Comparison of ENCODE assay signal across 8 mouse cellular contexts in the genomic region with DNA sequence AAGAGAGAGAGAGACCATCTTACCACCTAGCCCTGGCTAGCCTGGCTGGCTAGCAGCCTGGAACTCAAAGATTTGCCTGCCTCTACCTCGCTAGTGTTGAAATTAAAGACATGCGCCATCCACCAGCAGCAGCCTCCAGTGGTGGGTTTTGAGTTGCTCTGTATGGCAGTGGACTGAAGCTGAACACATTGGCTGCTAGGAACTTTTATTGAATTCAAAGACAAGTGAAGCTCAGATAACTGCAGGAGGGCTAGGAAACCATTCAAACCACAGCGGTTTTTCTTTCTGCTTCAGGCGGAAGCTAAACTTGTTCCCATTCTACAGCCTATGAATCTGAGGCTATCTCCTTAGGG. TPM values are rescaled to one million over a fixed set of nuclear protein-coding genes. Genes with fewer than 3 reads are reported as not detected.
DNase-seq lines count a peak whose midpoint lies in the region; ATAC-seq and TF ChIP-seq lines count a peak whose summit lies in the region.

No protein-coding gene starts in this region.

- no peak for TF ChIP-seq CTCF in bone marrow macrophage, adult 2 months (IDR thresholded peaks at IDR 0.05; ENCODE audit: low read depth, low read length)
- TF ChIP-seq CTCF in hindbrain, postnatal 0 days (IDR thresholded peaks at IDR 0.05; ENCODE audit: low read depth) = peak; percentile 47
- peak; percentile 53 for TF ChIP-seq CTCF in midbrain, postnatal 0 days (IDR thresholded peaks at IDR 0.05)

- 4% methylated on average over 4 of the region's 4 CpGs for WGBS in kidney, embryonic 15.5 days
- 1% methylated on average over 4 of the region's 4 CpGs for WGBS in hindbrain, postnatal 0 days
- 2% methylated on average over 4 of the region's 4 CpGs for WGBS in midbrain, postnatal 0 days

- H3K36me3 ChIP-seq in kidney, embryonic 15.5 days = peaks cover 16% of the 10 kb centered on the region
- H3K36me3 ChIP-seq in hindbrain, postnatal 0 days (ENCODE audit: insufficient read depth, low read length) = no peaks in the 10 kb centered on the region
- H3K36me3 ChIP-seq in midbrain, postnatal 0 days (ENCODE audit: insufficient read depth, low read length) = no peaks in the 10 kb centered on the region

- no peaks in the 10 kb centered on the region for H3K9me3 ChIP-seq in kidney, embryonic 15.5 days (replicated peaks)
- no peaks in the 10 kb centered on the region for H3K9me3 ChIP-seq in hindbrain, postnatal 0 days (ENCODE audit: low read length)
- no peaks in the 10 kb centered on the region for H3K9me3 ChIP-seq in midbrain, postnatal 0 days (ENCODE audit: low read length)

- ATAC-seq in kidney, embryonic 15.5 days (replicated peaks; ENCODE audit: low FRiP score) = peak; percentile 9
- no peak for ATAC-seq in hindbrain, postnatal 0 days
- ATAC-seq in midbrain, postnatal 0 days (ENCODE audit: low FRiP score) = peak; percentile 39; the same call in 1 of the 2 replicates

- peak overlapping the region; percentile 78 for H3K9ac ChIP-seq in kidney, embryonic 15.5 days
- peak overlapping the region; percentile 70; the same call in 1 of the 2 replicates for H3K9ac ChIP-seq in hindbrain, postnatal 0 days (replicated peaks; ENCODE audit: low read length)
- H3K9ac ChIP-seq in midbrain, postnatal 0 days (replicated peaks; ENCODE audit: low read length, poor library complexity, severe bottlenecking) = peak overlapping the region; percentile 69; the same call in 1 of the 2 replicates

- H3K4me3 ChIP-seq in kidney, embryonic 15.5 days (replicated peaks) = peak overlapping the region; percentile 84
- peak overlapping the region; percentile 93 for H3K4me3 ChIP-seq in bone marrow macrophage, adult 2 months (ENCODE audit: insufficient read depth, low read length)
- H3K4me3 ChIP-seq in hindbrain, postnatal 0 days (ENCODE audit: low read length) = peak overlapping the region; percentile 82
- peak overlapping the region; percentile 89 for H3K4me3 ChIP-seq in midbrain, postnatal 0 days (ENCODE audit: low read depth, low read length)

- TF ChIP-seq POLR2A in bone marrow macrophage, adult 2 months (IDR thresholded peaks at IDR 0.05; ENCODE audit: borderline replicate concordance, low read depth, low read length) = no peak

- no peak for DNase-seq in kidney, adult 9 months
- DNase-seq in hindbrain, postnatal 0 days (ENCODE audit: low spot score) = peak; percentile 51
- no peak for DNase-seq in midbrain, postnatal 0 days (ENCODE audit: low spot score)
- no peak for DNase-seq in cerebellum, adult 9-10 months
- no peak for DNase-seq in urinary bladder, postnatal 25 days (ENCODE audit: low spot score)
- no peak for DNase-seq in layer of hippocampus, postnatal 14 days (ENCODE audit: low spot score in 2 of 2)

- peaks cover 22% of the 10 kb centered on the region for H3K4me1 ChIP-seq in kidney, embryonic 15.5 days
- peaks cover 69% of the 10 kb centered on the region for H3K4me1 ChIP-seq in bone marrow macrophage, adult 2 months (ENCODE audit: control insufficient read depth, insufficient read depth, low read length)
- no peaks in the 10 kb centered on the region; the same call in 1 of the 2 replicates for H3K4me1 ChIP-seq in hindbrain, postnatal 0 days (ENCODE audit: insufficient read depth, low read length)
- peaks cover 4% of the 10 kb centered on the region; the same call in 1 of the 2 replicates for H3K4me1 ChIP-seq in midbrain, postnatal 0 days (ENCODE audit: insufficient read depth, low read length)

- peak overlapping the region; percentile 78 for H3K4me2 ChIP-seq in kidney, embryonic 15.5 days
- peak overlapping the region; percentile 81 for H3K4me2 ChIP-seq in hindbrain, postnatal 0 days (ENCODE audit: low read depth, low read length)
- peak overlapping the region; percentile 95 for H3K4me2 ChIP-seq in midbrain, postnatal 0 days (ENCODE audit: low read depth, low read length, poor library complexity, severe bottlenecking)

- no peaks in the 10 kb centered on the region for H3K27me3 ChIP-seq in kidney, embryonic 15.5 days
- H3K27me3 ChIP-seq in hindbrain, postnatal 0 days (ENCODE audit: insufficient read depth, low read length) = no peaks in the 10 kb centered on the region
- H3K27me3 ChIP-seq in midbrain, postnatal 0 days (ENCODE audit: insufficient read depth, low read length) = no peaks in the 10 kb centered on the region

- H3K27ac ChIP-seq in kidney, embryonic 15.5 days = peak overlapping the region; percentile 96
- H3K27ac ChIP-seq in bone marrow macrophage, adult 2 months (ENCODE audit: insufficient read depth, low read depth, low read length) = peak overlapping the region; percentile 61
- peak overlapping the region; percentile 79; the same call in 1 of the 2 replicates for H3K27ac ChIP-seq in hindbrain, postnatal 0 days
- H3K27ac ChIP-seq in midbrain, postnatal 0 days (ENCODE audit: low read depth, low read length) = peak overlapping the region; percentile 62; the same call in 1 of the 2 replicates

RNA-seq across cellular contexts. Expression of gene Mob3c, which starts 0.4 kb away (rescaled TPM):
- polyA plus RNA-seq in kidney, embryonic 15.5 days (2015; fragmentation: Nextera tagmentation; extraction: Ambion mirVana) = 12.4 and 14.6 TPM in 2 replicates
- polyA plus RNA-seq in bone marrow macrophage, adult 2 months (2012; ENCODE audit: insufficient read depth, insufficient read length, missing spikeins) = 25.3 and 27.5 TPM in 2 replicates
- total RNA-seq in hindbrain, postnatal 0 days (2014; rRNA removed) = 2.9 and 4.4 TPM in 2 replicates
- polyA plus RNA-seq in hindbrain, postnatal 0 days (2015; fragmentation: Nextera tagmentation; extraction: Ambion mirVana) = 4.1 and 4.3 TPM in 2 replicates
- 3.7 and 12.1 TPM in 2 replicates for total RNA-seq in midbrain, postnatal 0 days (2014; rRNA removed)
- polyA plus RNA-seq in midbrain, postnatal 0 days (2015; fragmentation: Nextera tagmentation; extraction: Ambion mirVana) = 2.8 and 3.1 TPM in 2 replicates
- total RNA-seq in layer of hippocampus, postnatal 14 days (2021) = 1 to 10 TPM; 3.9 TPM

RNA-seq across cellular contexts. Expression of gene Mknk1, which starts 11.5 kb away (rescaled TPM):
- polyA plus RNA-seq in kidney, embryonic 15.5 days (2015; fragmentation: Nextera tagmentation; extraction: Ambion mirVana) = 23.4 and 25.6 TPM in 2 replicates
- polyA plus RNA-seq in bone marrow macrophage, adult 2 months (2012; ENCODE audit: insufficient read depth, insufficient read length, missing spikeins) = 138 and 149 TPM in 2 replicates
- total RNA-seq in hindbrain, postnatal 0 days (2014; rRNA removed) = 18.4 and 23.2 TPM in 2 replicates
- polyA plus RNA-seq in hindbrain, postnatal 0 days (2015; fragmentation: Nextera tagmentation; extraction: Ambion mirVana) = 22.0 and 24.5 TPM in 2 replicates
- total RNA-seq in midbrain, postnatal 0 days (2014; rRNA removed) = 18.5 and 27.8 TPM in 2 replicates
- 22.8 and 23.2 TPM in 2 replicates for polyA plus RNA-seq in midbrain, postnatal 0 days (2015; fragmentation: Nextera tagmentation; extraction: Ambion mirVana)
- 10 to 100 TPM; 42.8 to 46.9 TPM for total RNA-seq in layer of hippocampus, postnatal 14 days (2021)

RNA-seq across cellular contexts. Expression of gene Atpaf1, which starts 42.9 kb away (rescaled TPM):
- polyA plus RNA-seq in kidney, embryonic 15.5 days (2015; fragmentation: Nextera tagmentation; extraction: Ambion mirVana) = 55.2 and 60.7 TPM in 2 replicates
- 15.4 and 17.3 TPM in 2 replicates for polyA plus RNA-seq in bone marrow macrophage, adult 2 months (2012; ENCODE audit: insufficient read depth, insufficient read length, missing spikeins)
- total RNA-seq in hindbrain, postnatal 0 days (2014; rRNA removed) = 20.0 and 28.1 TPM in 2 replicates
- polyA plus RNA-seq in hindbrain, postnatal 0 days (2015; fragmentation: Nextera tagmentation; extraction: Ambion mirVana) = 43.5 and 49.9 TPM in 2 replicates
- total RNA-seq in midbrain, postnatal 0 days (2014; rRNA removed) = 25.9 and 40.0 TPM in 2 replicates
- 37.8 and 38.7 TPM in 2 replicates for polyA plus RNA-seq in midbrain, postnatal 0 days (2015; fragmentation: Nextera tagmentation; extraction: Ambion mirVana)
- total RNA-seq in layer of hippocampus, postnatal 14 days (2021) = 10 to 100 TPM; 35.2 to 37.8 TPM

RNA-seq across cellular contexts. Expression of gene Tex38, which starts 46.7 kb away (rescaled TPM):
- polyA plus RNA-seq in kidney, embryonic 15.5 days (2015; fragmentation: Nextera tagmentation; extraction: Ambion mirVana) = 0.28 and 0.60 TPM in 2 replicates
- polyA plus RNA-seq in bone marrow macrophage, adult 2 months (2012; ENCODE audit: insufficient read depth, insufficient read length, missing spikeins) = not detected in 2 replicates
- not detected in 2 replicates for total RNA-seq in hindbrain, postnatal 0 days (2014; rRNA removed)
- 0.74 and 0.77 TPM in 2 replicates for polyA plus RNA-seq in hindbrain, postnatal 0 days (2015; fragmentation: Nextera tagmentation; extraction: Ambion mirVana)
- 0.49 and 1.2 TPM in 2 replicates for total RNA-seq in midbrain, postnatal 0 days (2014; rRNA removed)
- 0.87 and 0.93 TPM in 2 replicates for polyA plus RNA-seq in midbrain, postnatal 0 days (2015; fragmentation: Nextera tagmentation; extraction: Ambion mirVana)
- not detected for total RNA-seq in layer of hippocampus, postnatal 14 days (2021)

RNA-seq across cellular contexts. Expression of gene Kncn, which starts 56.7 kb away (rescaled TPM):
- 0.08 TPM in 1 of 2 replicates, not detected in the other for polyA plus RNA-seq in kidney, embryonic 15.5 days (2015; fragmentation: Nextera tagmentation; extraction: Ambion mirVana)
- not detected in 2 replicates for polyA plus RNA-seq in bone marrow macrophage, adult 2 months (2012; ENCODE audit: insufficient read depth, insufficient read length, missing spikeins)
- 0.14 TPM in 1 of 2 replicates, not detected in the other for total RNA-seq in hindbrain, postnatal 0 days (2014; rRNA removed)
- polyA plus RNA-seq in hindbrain, postnatal 0 days (2015; fragmentation: Nextera tagmentation; extraction: Ambion mirVana) = 0.10 and 0.29 TPM in 2 replicates
- 0.09 and 0.11 TPM in 2 replicates for total RNA-seq in midbrain, postnatal 0 days (2014; rRNA removed)
- polyA plus RNA-seq in midbrain, postnatal 0 days (2015; fragmentation: Nextera tagmentation; extraction: Ambion mirVana) = 0.16 and 0.25 TPM in 2 replicates
- total RNA-seq in layer of hippocampus, postnatal 14 days (2021) = under 1 TPM; 0.26 to 0.55 TPM
